Mouse (Mus musculus) lung, postnatal 4 days (tissue): ENCODE results near the gene Ap2b1.
A peak's percentile ranks its signal among the peaks of the same experiment; 100 is the strongest.

Experiments
- DNase-seq, 2 experiments: peaks; one replicate each; pipeline ENCODE4 v3.0.0; 2021

The Ap2b1 gene

GRCm38 (mm10) chr11:83403787-83404186 lies 105.0 kb downstream of the Ap2b1 start:
- no peak for DNase-seq

GRCm38 (mm10) chr11:83406391-83406790 lies 107.6 kb downstream of the Ap2b1 start:
- DNase-seq: no peak

GRCm38 (mm10) chr11:83408242-83408641 lies 109.4 kb downstream of the Ap2b1 start:
- DNase-seq: no peak

GRCm38 (mm10) chr11:83409087-83409754 lies 110.4 kb downstream of the Ap2b1 start, which contains the start of gene Rasl10b:
Gene Rasl10b, plus strand, starts transcription at chr11:83409137.
- peak; percentile 14 to 37 for DNase-seq

GRCm38 (mm10) chr11:83409792-83410291 lies 111.0 kb downstream of the Ap2b1 start:
- DNase-seq: no peak

GRCm38 (mm10) chr11:83410510-83410909 lies 111.7 kb downstream of the Ap2b1 start:
- no peak for DNase-seq

GRCm38 (mm10) chr11:83417080-83417479 lies 118.3 kb downstream of the Ap2b1 start:
- peak in 1 of 2 experiments; percentile 67 for DNase-seq

- no peak for DNase-seq
These were observed 118.9 kb downstream of the Ap2b1 start for GRCm38 (mm10) chr11:83417708-83418107.

GRCm38 (mm10) chr11:83418566-83418965 lies 119.7 kb downstream of the Ap2b1 start:
- DNase-seq: no peak

- no peak for DNase-seq
These were observed 121.5 kb downstream of the Ap2b1 start for GRCm38 (mm10) chr11:83420338-83420737.

- DNase-seq: peak; percentile 59 to 77
These were observed 122.5 kb downstream of the Ap2b1 start for GRCm38 (mm10) chr11:83421305-83421704.

- DNase-seq: peak; percentile 49 to 81
These were observed 125.9 kb downstream of the Ap2b1 start for GRCm38 (mm10) chr11:83424681-83425080.

GRCm38 (mm10) chr11:83426964-83427363 lies 128.1 kb downstream of the Ap2b1 start:
- no peak for DNase-seq

- DNase-seq: no peak
These were observed 130.5 kb downstream of the Ap2b1 start, which contains the start of gene Gas2l2 for GRCm38 (mm10) chr11:83429355-83429754. Gene Gas2l2, minus strand, starts transcription at chr11:83429455.

GRCm38 (mm10) chr11:83432533-83432932 lies 133.7 kb downstream of the Ap2b1 start:
- DNase-seq: no peak

GRCm38 (mm10) chr11:83437377-83437776 lies 138.6 kb downstream of the Ap2b1 start, which contains the start of gene 1700020L24Rik:
Gene 1700020L24Rik, plus strand, starts transcription at chr11:83437677.
- DNase-seq: no peak

- DNase-seq: no peak
These were observed 140.7 kb downstream of the Ap2b1 start for GRCm38 (mm10) chr11:83439426-83440060.

GRCm38 (mm10) chr11:83440081-83441064 lies 141.5 kb downstream of the Ap2b1 start:
- DNase-seq: peak; percentile 89

GRCm38 (mm10) chr11:83441235-83441634 lies 142.4 kb downstream of the Ap2b1 start:
- DNase-seq: no peak

GRCm38 (mm10) chr11:83442596-83443267 lies 143.9 kb downstream of the Ap2b1 start:
- DNase-seq: peak in 1 of 2 experiments; percentile 81

- no peak for DNase-seq
These were observed 145.0 kb downstream of the Ap2b1 start for GRCm38 (mm10) chr11:83443824-83444223.

- DNase-seq: no peak
These were observed 146.2 kb downstream of the Ap2b1 start for GRCm38 (mm10) chr11:83445001-83445400.
